Mouse (Mus musculus) kidney, embryonic 15.5 days (tissue): ENCODE data around the gene Gpr179. TPM values are rescaled to one million over a fixed set of nuclear protein-coding genes. Genes with fewer than 3 reads are reported as not detected.
"Not testable (repeated sequence)": the region's sequence is repeated elsewhere in the genome, so short reads cannot be mapped to it uniquely, and the experiment has no call there.

Experiments
- ATAC-seq: fragments of 200-750 bp; cut with Nextera tagmentation; replicated peaks from 2 replicates; pipeline ENCODE4 v1.8.0; 2017; ENCODE audit warnings: moderate TSS enrichment; ENCODE audit not compliant: low FRiP score
- H3K27ac ChIP-seq: fragments of 300-500 bp; sonication (generic); 2 replicates; pipeline ENCODE4 v1.5.1; 2015; ENCODE audit warnings: mild to moderate bottlenecking, inconsistent platforms
- H3K27me3 ChIP-seq: fragments of 300-500 bp; sonication (generic); 2 replicates; pipeline ENCODE4 v1.6.1; 2015; ENCODE audit warnings: inconsistent platforms
- H3K36me3 ChIP-seq: fragments of 300-500 bp; sonication (generic); 2 replicates; pipeline ENCODE4 v1.6.1; 2015; ENCODE audit warnings: inconsistent platforms
- H3K4me1 ChIP-seq: fragments of 300-500 bp; sonication (generic); 2 replicates; pipeline ENCODE4 v1.6.1; 2015; ENCODE audit warnings: inconsistent platforms
- H3K4me2 ChIP-seq: fragments of 300-500 bp; sonication (generic); 2 replicates; pipeline ENCODE4 v1.6.1; 2015; ENCODE audit warnings: moderate library complexity, mild to moderate bottlenecking, inconsistent platforms
- H3K4me3 ChIP-seq: fragments of 300-500 bp; sonication (generic); replicated peaks from 2 replicates; pipeline ENCODE4 v1.5.1; 2015; ENCODE audit warnings: mild to moderate bottlenecking, inconsistent platforms
- H3K9ac ChIP-seq: fragments of 300-500 bp; sonication (generic); 2 replicates; pipeline ENCODE4 v1.6.1; 2015; ENCODE audit warnings: mild to moderate bottlenecking, inconsistent platforms
- H3K9me3 ChIP-seq: fragments of 300-500 bp; sonication (generic); replicated peaks from 2 replicates; pipeline ENCODE4 v1.6.1; 2016; ENCODE audit warnings: inconsistent platforms
- WGBS: fragments of 180-500 bp; shearing (Covaris S2); methylation state at CpG from one replicate; pipeline ENCODE4 v1.1.7; 2015; ENCODE audit warnings: mixed read lengths; 5-methylcytosine and 5-hydroxymethylcytosine counted together
- polyA plus RNA-seq: library from polyadenylated mRNA; unstranded; fragments of >200 nt; fragmentation: Nextera tagmentation; extraction: Ambion mirVana; gene quantifications from 2 replicates; pipeline ENCODE4 v1.2.1, GENCODE M21; 2015

Gene Gpr179
- polyA plus RNA-seq, 1 experiment from 2014 or later, result 0.53 TPM

- Histone ChIP-seq H3K4me2 (no peak overlapping the region), H3K27me3 (no peaks in the 10 kb centered on the region), H3K9ac (no peak overlapping the region), H3K27ac (no peak overlapping the region), H3K36me3 (peaks cover 43% of the 10 kb centered on the region), H3K4me3 (no peak overlapping the region), H3K4me1 (no peaks in the 10 kb centered on the region), H3K9me3 (no peaks in the 10 kb centered on the region)
- 89% methylated on average over 6 of the region's 6 CpGs for WGBS
- ATAC-seq, result no peak
Observed at GRCm38 (mm10) chr11:97372159-97372864, 20.4 kb upstream of the Gpr179 start.

- 56% methylated on average over 7 of the region's 7 CpGs for WGBS
- no peak for ATAC-seq
- Histone ChIP-seq H3K4me3 (no peak overlapping the region), H3K4me1 (peaks cover under 1% of the 10 kb centered on the region), H3K27ac (no peak overlapping the region), H3K9ac (no peak overlapping the region), H3K27me3 (no peaks in the 10 kb centered on the region), H3K36me3 (peaks cover 27% of the 10 kb centered on the region), H3K4me2 (no peak overlapping the region), H3K9me3 (no peaks in the 10 kb centered on the region)
Observed at GRCm38 (mm10) chr11:97370329-97371091, 18.6 kb upstream of the Gpr179 start.

- no peak for ATAC-seq
- H3K27ac ChIP-seq, result no peak overlapping the region
- no peak overlapping the region for H3K9ac ChIP-seq
- no peak overlapping the region for H3K4me3 ChIP-seq
- H3K36me3 ChIP-seq, result peaks cover 11% of the 10 kb centered on the region
- H3K27me3 ChIP-seq, result no peaks in the 10 kb centered on the region
- 89% methylated on average over 5 of the region's 5 CpGs for WGBS
- no peaks in the 10 kb centered on the region for H3K9me3 ChIP-seq
- peaks cover 21% of the 10 kb centered on the region for H3K4me1 ChIP-seq
- no peak overlapping the region for H3K4me2 ChIP-seq
Observed at GRCm38 (mm10) chr11:97368501-97368900, 16.6 kb upstream of the Gpr179 start.

GRCm38 (mm10) chr11:97365556-97365955, 13.7 kb upstream of the Gpr179 start:
- H3K4me2 ChIP-seq, result no peak overlapping the region
- peaks cover 26% of the 10 kb centered on the region for H3K4me1 ChIP-seq
- H3K27me3 ChIP-seq, result no peaks in the 10 kb centered on the region
- H3K27ac ChIP-seq, result no peak overlapping the region
- ATAC-seq, result no peak
- no peak overlapping the region for H3K4me3 ChIP-seq
- no peaks in the 10 kb centered on the region for H3K9me3 ChIP-seq
- no peak overlapping the region for H3K9ac ChIP-seq
- H3K36me3 ChIP-seq, result peaks cover 5% of the 10 kb centered on the region; the same call in 1 of the 2 replicates
- WGBS, result 63% methylated on average over 1 of the region's 1 CpGs

- Histone ChIP-seq H3K9ac (peak overlapping the region; percentile 95), H3K4me1 (peaks cover 26% of the 10 kb centered on the region), H3K27ac (0 out of 2 replicates have a peak overlapping the region, but pooled peaks have one; percentile 88), H3K9me3 (no peaks in the 10 kb centered on the region), H3K4me3 (peak overlapping the region; percentile 97), H3K4me2 (peak overlapping the region; percentile 92), H3K36me3 (peaks cover 5% of the 10 kb centered on the region; the same call in 1 of the 2 replicates), H3K27me3 (no peaks in the 10 kb centered on the region)
- no peak for ATAC-seq
- WGBS, result 1% methylated on average over 7 of the region's 7 CpGs
Observed at GRCm38 (mm10) chr11:97363644-97363995, 11.7 kb upstream of the Gpr179 start.

- Histone ChIP-seq H3K9ac (peak overlapping the region; percentile 95), H3K4me1 (peaks cover 26% of the 10 kb centered on the region), H3K27ac (peak overlapping the region; percentile 88), H3K36me3 (peaks cover 3% of the 10 kb centered on the region; the same call in 1 of the 2 replicates), H3K9me3 (no peaks in the 10 kb centered on the region), H3K4me3 (peak overlapping the region; percentile 97), H3K27me3 (no peaks in the 10 kb centered on the region), H3K4me2 (peak overlapping the region; percentile 92)
- under 1% methylated on average over 49 of the region's 49 CpGs for WGBS
- ATAC-seq, result peak; percentile 13; the same call in 1 of the 2 replicates
Observed at GRCm38 (mm10) chr11:97362943-97363643, 11.2 kb upstream of the Gpr179 start.

- peak overlapping the region; percentile 97 for H3K4me3 ChIP-seq
- peak overlapping the region; percentile 88 for H3K27ac ChIP-seq
- peak; percentile 52 for ATAC-seq
- under 1% methylated on average over 38 of the region's 39 CpGs for WGBS
- H3K4me2 ChIP-seq, result peak overlapping the region; percentile 92
- no peaks in the 10 kb centered on the region for H3K36me3 ChIP-seq
- H3K4me1 ChIP-seq, result peaks cover 26% of the 10 kb centered on the region
- no peaks in the 10 kb centered on the region for H3K27me3 ChIP-seq
- no peaks in the 10 kb centered on the region for H3K9me3 ChIP-seq
- peak overlapping the region; percentile 95 for H3K9ac ChIP-seq
Observed at GRCm38 (mm10) chr11:97362649-97362942, 10.7 kb upstream of the Gpr179 start.

- Histone ChIP-seq H3K4me1 (peaks cover 26% of the 10 kb centered on the region), H3K4me2 (peak within 1 kb of the TSS; percentile 92), H3K9me3 (no peaks in the 10 kb centered on the region), H3K36me3 (no peaks in the 10 kb centered on the region), H3K9ac (peak within 1 kb of the TSS; percentile 95), H3K4me3 (peak within 1 kb of the TSS; percentile 97), H3K27me3 (no peaks in the 10 kb centered on the region), H3K27ac (peak within 1 kb of the TSS; percentile 88)
- ATAC-seq, result peak; percentile 97
- WGBS, result under 1% methylated on average over 54 of the region's 81 CpGs
Observed at GRCm38 (mm10) chr11:97361948-97362648, 10.2 kb upstream of the Gpr179 start, which contains the start of gene Socs7. Gene Socs7, plus strand, starts transcription at chr11:97362551.

- H3K4me2 ChIP-seq, H3K4me1 ChIP-seq, ATAC-seq, H3K36me3 ChIP-seq, H3K27me3 ChIP-seq, H3K9ac ChIP-seq, H3K4me3 ChIP-seq, H3K9me3 ChIP-seq, H3K27ac ChIP-seq: not testable (repeated sequence)
- 17% methylated on average over 4 of the region's 6 CpGs for WGBS
Observed at GRCm38 (mm10) chr11:97357663-97358062, 5.8 kb upstream of the Gpr179 start.

- Histone ChIP-seq H3K27me3 (no peaks in the 10 kb centered on the region), H3K9me3 (no peaks in the 10 kb centered on the region), H3K27ac (no peak overlapping the region), H3K9ac (no peak overlapping the region), H3K4me3 (no peak overlapping the region), H3K4me2 (no peak overlapping the region), H3K36me3 (no peaks in the 10 kb centered on the region), H3K4me1 (peaks cover 16% of the 10 kb centered on the region)
- 88% methylated on average over 7 of the region's 7 CpGs for WGBS
- ATAC-seq, result no peak
Observed at GRCm38 (mm10) chr11:97355247-97355646, 3.4 kb upstream of the Gpr179 start.

- Histone ChIP-seq H3K9ac (no peak overlapping the region), H3K36me3 (no peaks in the 10 kb centered on the region), H3K4me3 (no peak overlapping the region), H3K4me2 (no peak overlapping the region), H3K4me1 (peaks cover 22% of the 10 kb centered on the region), H3K27me3 (no peaks in the 10 kb centered on the region), H3K9me3 (no peaks in the 10 kb centered on the region), H3K27ac (no peak overlapping the region)
- 87% methylated on average over 2 of the region's 2 CpGs for WGBS
- ATAC-seq, result no peak
Observed at GRCm38 (mm10) chr11:97354646-97355045, 2.8 kb upstream of the Gpr179 start.
